Mouse (Mus musculus): Measurements from ENCODE around the gene Sfn.
A peak's percentile ranks its signal among the peaks of the same experiment; 100 is the strongest.
"Not testable (repeated sequence)": the region's sequence is repeated elsewhere in the genome, so short reads cannot be mapped to it uniquely, and the experiment has no call there.

The Sfn gene

GRCm38 (mm10) chr4:133601721-133602218, at the start of gene Sfn:
Gene Sfn (minus strand): TSS chr4:133602168.
- no peak for DNase-seq (ENCODE audit: low spot score in 2 of 2)

- no peak for DNase-seq (ENCODE audit: low spot score in 2 of 2)
Measured at GRCm38 (mm10) chr4:133651445-133651844, 49.5 kb upstream of the Sfn start.

- peak in 1 of 2 experiments; percentile 52 for DNase-seq (ENCODE audit: low spot score in 2 of 2)
Measured at GRCm38 (mm10) chr4:133649989-133650699, 48.2 kb upstream of the Sfn start, which contains the start of gene Zdhhc18. Gene Zdhhc18 (minus strand): TSS chr4:133650154.

- DNase-seq (ENCODE audit: low spot score in 2 of 2) = not testable (repeated sequence)
Measured at GRCm38 (mm10) chr4:133649464-133649863, 47.5 kb upstream of the Sfn start.

- no peak for DNase-seq (ENCODE audit: low spot score in 2 of 2)
Measured at GRCm38 (mm10) chr4:133645680-133646079, 43.7 kb upstream of the Sfn start.

- no peak for DNase-seq (ENCODE audit: low spot score in 2 of 2)
Measured at GRCm38 (mm10) chr4:133645195-133645594, 43.2 kb upstream of the Sfn start.

GRCm38 (mm10) chr4:133634043-133634410, 32.1 kb upstream of the Sfn start:
- no peak for DNase-seq (ENCODE audit: low spot score in 2 of 2)

GRCm38 (mm10) chr4:133633332-133634042, 31.5 kb upstream of the Sfn start:
- peak; percentile 76 to 77 for DNase-seq (ENCODE audit: low spot score in 2 of 2)

- no peak for DNase-seq (ENCODE audit: low spot score in 2 of 2)
Measured at GRCm38 (mm10) chr4:133632483-133633327, 30.7 kb upstream of the Sfn start.

- DNase-seq (ENCODE audit: low spot score in 2 of 2) = no peak
Measured at GRCm38 (mm10) chr4:133631769-133632411, 29.9 kb upstream of the Sfn start.

GRCm38 (mm10) chr4:133631071-133631768, 29.3 kb upstream of the Sfn start:
- DNase-seq (ENCODE audit: low spot score in 2 of 2) = no peak

GRCm38 (mm10) chr4:133630326-133630920, 28.5 kb upstream of the Sfn start:
- DNase-seq (ENCODE audit: low spot score in 2 of 2) = no peak

GRCm38 (mm10) chr4:133629191-133629590, 27.2 kb upstream of the Sfn start:
- DNase-seq (ENCODE audit: low spot score in 2 of 2) = no peak

- DNase-seq (ENCODE audit: low spot score in 2 of 2) = no peak
Measured at GRCm38 (mm10) chr4:133628517-133628916, 26.5 kb upstream of the Sfn start.

GRCm38 (mm10) chr4:133627039-133627438, 25.1 kb upstream of the Sfn start:
- no peak for DNase-seq (ENCODE audit: low spot score in 2 of 2)

- DNase-seq (ENCODE audit: low spot score in 2 of 2) = no peak
Measured at GRCm38 (mm10) chr4:133626621-133627020, 24.7 kb upstream of the Sfn start.

- DNase-seq (ENCODE audit: low spot score in 2 of 2) = no peak
Measured at GRCm38 (mm10) chr4:133626221-133626620, 24.3 kb upstream of the Sfn start.

GRCm38 (mm10) chr4:133625621-133626071, 23.7 kb upstream of the Sfn start:
- no peak for DNase-seq (ENCODE audit: low spot score in 2 of 2)

GRCm38 (mm10) chr4:133624830-133625229, 22.9 kb upstream of the Sfn start:
- no peak for DNase-seq (ENCODE audit: low spot score in 2 of 2)

GRCm38 (mm10) chr4:133622161-133622695, 20.3 kb upstream of the Sfn start:
- no peak for DNase-seq (ENCODE audit: low spot score in 2 of 2)

All from right cerebral cortex, postnatal 36 days (tissue).